Mouse (Mus musculus) MEL (cell line): ENCODE results near the gene Lmx1b. TPM values are rescaled to one million over a fixed set of nuclear protein-coding genes. Genes with fewer than 3 reads are reported as not detected.

ENCODE experiments used
- DNase-seq: peaks from one replicate; pipeline ENCODE4 v3.0.0; 2011; ENCODE audit warnings: low read depth, low spot score
- H3K27ac ChIP-seq: 2 replicates; pipeline ENCODE4 v1.5.1; 2012; ENCODE audit warnings: low read depth, mild to moderate bottlenecking, control low read depth, low read length, moderate library complexity; ENCODE audit not compliant: control insufficient read depth
- H3K27me3 ChIP-seq, 2 experiments: fragments of 150-350 bp in 1 of 2; sonication (generic) in 1 of 2; 2 replicates each; pipeline ENCODE4 v1.6.1; 2012; ENCODE audit warnings: low read length in 2 of 2, mild to moderate bottlenecking in 2 of 2, improper control_type of control experiment in 1 of 2, moderate library complexity in 1 of 2; ENCODE audit not compliant: insufficient read depth in 2 of 2, control insufficient read depth in 1 of 2
- H3K36me3 ChIP-seq, 2 experiments: 2 replicates each; pipeline ENCODE4 v1.6.1; 2012 to 2014; ENCODE audit warnings: low read length in 2 of 2, improper control_type of control experiment in 1 of 2, inconsistent platforms in 1 of 2, mild to moderate bottlenecking in 1 of 2; ENCODE audit not compliant: insufficient read depth in 2 of 2, control insufficient read depth in 1 of 2
- H3K4me1 ChIP-seq, 2 experiments: fragments of 150-350 bp in 1 of 2; sonication (generic) in 1 of 2; 2 replicates each; pipeline ENCODE4 v1.6.1; 2012; ENCODE audit warnings: low read length in 2 of 2, improper control_type of control experiment in 1 of 2, mild to moderate bottlenecking in 1 of 2; ENCODE audit not compliant: insufficient read depth in 2 of 2, control insufficient read depth in 1 of 2
- H3K4me3 ChIP-seq, 2 experiments: fragments of 150-350 bp in 1 of 2; sonication (generic) in 1 of 2; 2 replicates each; pipeline ENCODE4 v1.5.1; 2012; ENCODE audit warnings: low read depth in 2 of 2, low read length in 2 of 2, mild to moderate bottlenecking in 2 of 2, moderate library complexity in 2 of 2, control low read depth in 1 of 2, improper control_type of control experiment in 1 of 2; ENCODE audit not compliant: control insufficient read depth in 1 of 2, insufficient read depth in 1 of 2
- H3K79me2 ChIP-seq: 2 replicates; pipeline ENCODE4 v1.6.1; 2012; ENCODE audit warnings: mild to moderate bottlenecking, low read length, moderate library complexity; ENCODE audit not compliant: control insufficient read depth, poor library complexity, insufficient read depth
- H3K9ac ChIP-seq: 2 replicates; pipeline ENCODE4 v1.6.1; 2012; ENCODE audit warnings: low read depth, mild to moderate bottlenecking, control low read depth, low read length, moderate library complexity; ENCODE audit not compliant: control insufficient read depth, poor library complexity, severe bottlenecking
- H3K9me3 ChIP-seq: fragments of 150-350 bp; sonication (generic); replicated peaks from 2 replicates; pipeline ENCODE4 v1.6.1; 2012; ENCODE audit warnings: mild to moderate bottlenecking, low read length, improper control_type of control experiment, moderate library complexity; ENCODE audit not compliant: insufficient read depth
- CHD2 ChIP-seq: IDR thresholded peaks from 2 replicates; pipeline ENCODE4 v1.6.1; 2011; ENCODE audit warnings: low read length, improper control_type of control experiment
- CTCF ChIP-seq, 3 experiments: IDR thresholded peaks in 2 of 3; conservative IDR thresholded peaks in 1 of 3; 2 replicates each; pipeline ENCODE4 v1.5.1; 2011 to 2012; ENCODE audit warnings: low read length in 3 of 3, low read depth in 2 of 3, mild to moderate bottlenecking in 2 of 3, improper control_type of control experiment in 1 of 3, inconsistent platforms in 1 of 3, mixed read lengths in 1 of 3, moderate library complexity in 1 of 3; ENCODE audit not compliant: control insufficient read depth in 1 of 3, insufficient read depth in 1 of 3, poor library complexity in 1 of 3, severe bottlenecking in 1 of 3
- E2F4 ChIP-seq: IDR thresholded peaks from 2 replicates; pipeline ENCODE4 v1.6.1; 2011; ENCODE audit warnings: low read depth, low read length, improper control_type of control experiment, borderline replicate concordance
- EP300 ChIP-seq, 2 experiments: IDR thresholded peaks; 2 replicates each; pipeline ENCODE4 v1.6.1; 2011; ENCODE audit warnings: improper control_type of control experiment in 2 of 2, low read length in 2 of 2, low read depth in 1 of 2, mild to moderate bottlenecking in 1 of 2
- ETS1 ChIP-seq: IDR thresholded peaks from 2 replicates; pipeline ENCODE4 v1.6.1; 2012; ENCODE audit warnings: low read depth, mild to moderate bottlenecking, inconsistent platforms, low read length, improper control_type of control experiment, moderate library complexity
- GABPA ChIP-seq: IDR thresholded peaks from 2 replicates; pipeline ENCODE4 v1.6.1; 2012; ENCODE audit warnings: low read depth, mild to moderate bottlenecking, inconsistent platforms, low read length, improper control_type of control experiment, moderate library complexity
- GATA1 ChIP-seq: IDR thresholded peaks from 2 replicates; pipeline ENCODE4 v1.6.1; 2011; ENCODE audit warnings: low read depth, low read length, improper control_type of control experiment
- HCFC1 ChIP-seq: IDR thresholded peaks from 2 replicates; pipeline ENCODE4 v1.6.1; 2012; ENCODE audit warnings: low read depth, mild to moderate bottlenecking, inconsistent platforms, low read length, improper control_type of control experiment, moderate library complexity
- JUND ChIP-seq: IDR thresholded peaks from 2 replicates; pipeline ENCODE4 v1.6.1; 2011; ENCODE audit warnings: low read depth, mild to moderate bottlenecking, improper control_type of control experiment, low read length
- MAZ ChIP-seq: IDR thresholded peaks from 2 replicates; pipeline ENCODE4 v1.6.1; 2012; ENCODE audit warnings: low read depth, mild to moderate bottlenecking, inconsistent platforms, low read length, improper control_type of control experiment
- MEF2A ChIP-seq: IDR thresholded peaks from 2 replicates; pipeline ENCODE4 v1.6.1; 2014; ENCODE audit warnings: low read depth, mild to moderate bottlenecking, inconsistent platforms, low read length, improper control_type of control experiment; ENCODE audit not compliant: poor library complexity, insufficient replicate concordance, severe bottlenecking; ENCODE audit errors: extremely low read depth
- MXI1 ChIP-seq: IDR thresholded peaks from 2 replicates; pipeline ENCODE4 v1.6.1; 2011; ENCODE audit warnings: mild to moderate bottlenecking, low read depth, low read length, improper control_type of control experiment
- MYB ChIP-seq: IDR thresholded peaks from 2 replicates; pipeline ENCODE4 v1.6.1; 2011; ENCODE audit warnings: mild to moderate bottlenecking, low read depth, low read length, improper control_type of control experiment
- NELFE ChIP-seq: IDR thresholded peaks from 2 replicates; pipeline ENCODE4 v1.6.1; 2011; ENCODE audit warnings: low read depth, low read length, improper control_type of control experiment
- POLR2A ChIP-seq, 2 experiments: IDR thresholded peaks; 2 replicates each; pipeline ENCODE4 v1.6.1; 2011 to 2012; ENCODE audit warnings: low read length in 2 of 2, mild to moderate bottlenecking in 2 of 2, control low read depth in 1 of 2, improper control_type of control experiment in 1 of 2, low read depth in 1 of 2, moderate library complexity in 1 of 2; ENCODE audit not compliant: control insufficient read depth in 1 of 2, insufficient read depth in 1 of 2, poor library complexity in 1 of 2
- POLR2AphosphoS2 ChIP-seq: IDR thresholded peaks from 2 replicates; pipeline ENCODE4 v1.6.1; 2011; ENCODE audit warnings: low read length, improper control_type of control experiment
- RAD21 ChIP-seq: IDR thresholded peaks from 2 replicates; pipeline ENCODE4 v1.6.1; 2011; ENCODE audit warnings: mild to moderate bottlenecking, low read depth, low read length, improper control_type of control experiment
- SIN3A ChIP-seq: IDR thresholded peaks from 2 replicates; pipeline ENCODE4 v1.6.1; 2012; ENCODE audit warnings: low read length, improper control_type of control experiment, inconsistent platforms
- SMC3 ChIP-seq: IDR thresholded peaks from 2 replicates; pipeline ENCODE4 v1.6.1; 2011; ENCODE audit warnings: low read depth, low read length, improper control_type of control experiment
- TCF12 ChIP-seq: IDR thresholded peaks from 2 replicates; pipeline ENCODE4 v1.6.1; 2014; ENCODE audit warnings: low read depth, mild to moderate bottlenecking, inconsistent platforms, low read length, improper control_type of control experiment, moderate library complexity
- UBTF ChIP-seq: IDR thresholded peaks from 2 replicates; pipeline ENCODE4 v1.6.1; 2012; ENCODE audit warnings: low read depth, mild to moderate bottlenecking, inconsistent platforms, low read length, improper control_type of control experiment, moderate library complexity, borderline replicate concordance; ENCODE audit not compliant: insufficient read depth
- USF1 ChIP-seq: IDR thresholded peaks from 2 replicates; pipeline ENCODE4 v1.6.1; 2014; ENCODE audit warnings: low read depth, mild to moderate bottlenecking, inconsistent platforms, low read length, improper control_type of control experiment, moderate library complexity
- ZMIZ1 ChIP-seq: IDR thresholded peaks from 2 replicates; pipeline ENCODE4 v1.6.1; 2012; ENCODE audit warnings: low read depth, mild to moderate bottlenecking, inconsistent platforms, low read length, improper control_type of control experiment, moderate library complexity
- ZNF384 ChIP-seq: IDR thresholded peaks from 2 replicates; pipeline ENCODE4 v1.6.1; 2012; ENCODE audit warnings: low read depth, mild to moderate bottlenecking, inconsistent platforms, low read length, improper control_type of control experiment
- polyA plus RNA-seq, 2 experiments: library from polyadenylated mRNA; stranded (reverse) in 1 of 2; unstranded in 1 of 2; fragments of >175 nt in 1 of 2; fragments of >200 nt in 1 of 2; gene quantifications; 2 replicates each; pipeline versions ENCODE4 v1.2.1 to v1.2.4; 2012; ENCODE audit warnings: low replicate concordance in 2 of 2, low read depth in 1 of 2; ENCODE audit not compliant: insufficient read length in 2 of 2, insufficient read depth in 1 of 2, missing spikeins in 1 of 2
- total RNA-seq: library from RNA; depleted of rRNA; stranded (reverse); fragments of 300-350 nt; gene quantifications from 2 replicates; pipeline ENCODE4 v1.2.3, GENCODE M21; 2012

Gene Lmx1b
- total and polyA plus RNA-seq, 3 experiments: not detected

- H3K9me3 ChIP-seq: no peaks in the 10 kb centered on the region
- no peak for DNase-seq
- H3K27me3 ChIP-seq: peaks cover 0 to 6% of the 10 kb centered on the region in 2 experiments; a peak in 2 of 4 replicates
- H3K4me3 ChIP-seq: no peak overlapping the region
- no peak overlapping the region for H3K9ac ChIP-seq
- no peak overlapping the region for H3K27ac ChIP-seq
- no peaks in the 10 kb centered on the region for H3K36me3 ChIP-seq
- no peaks in the 10 kb centered on the region for H3K79me2 ChIP-seq
- no peaks in the 10 kb centered on the region for H3K4me1 ChIP-seq
- TF ChIP-seq MAZ: no peak
- no peak for TF ChIP-seq ZMIZ1
- TF ChIP-seq POLR2A (IDR thresholded peaks at IDR 0.05; ENCODE audit: control insufficient read depth in 1 of 2, insufficient read depth in 1 of 2, low read depth in 1 of 2, low read length in 2 of 2, poor library complexity in 1 of 2): no peak
- TF ChIP-seq GATA1: no peak
- TF ChIP-seq MYB: no peak
- TF ChIP-seq USF1: no peak
- no peak for TF ChIP-seq TCF12
- no peak for TF ChIP-seq JUND
- no peak for TF ChIP-seq GABPA
- TF ChIP-seq, all 39 proteins: peak for 0
Measured at GRCm38 (mm10) chr2:33589280-33589679, 51.0 kb downstream of the Lmx1b start.

GRCm38 (mm10) chr2:33584937-33585910 is 55.1 kb downstream of the Lmx1b start:
- Histone ChIP-seq H3K9ac (no peak overlapping the region), H3K27ac (no peak overlapping the region), H3K36me3 (no peaks in the 10 kb centered on the region), H3K27me3 (peaks cover 0 to 6% of the 10 kb centered on the region in 2 experiments; a peak in 2 of 4 replicates), H3K9me3 (no peaks in the 10 kb centered on the region), H3K79me2 (no peaks in the 10 kb centered on the region), H3K4me3 (no peak overlapping the region), H3K4me1 (no peaks in the 10 kb centered on the region)
- TF ChIP-seq RAD21 (no peak), MEF2A (no peak), ZNF384 (no peak), E2F4 (no peak), HCFC1 (no peak), UBTF (no peak), NELFE (no peak), CTCF (IDR thresholded peaks at IDR 0.05 in 2 of 3, conservative IDR thresholded peaks at IDR 0.05 in 1 of 3; ENCODE audit: control insufficient read depth in 1 of 3, insufficient read depth in 1 of 3, low read depth in 2 of 3, low read length in 3 of 3, poor library complexity in 1 of 3, severe bottlenecking in 1 of 3) (no peak), JUND (no peak), POLR2A (IDR thresholded peaks at IDR 0.05; ENCODE audit: control insufficient read depth in 1 of 2, insufficient read depth in 1 of 2, low read depth in 1 of 2, low read length in 2 of 2, poor library complexity in 1 of 2) (no peak), MXI1 (no peak), SIN3A (no peak), ETS1 (no peak), CHD2 (no peak), POLR2AphosphoS2 (no peak), GATA1 (no peak), MAZ (no peak), EP300 (IDR thresholded peaks at IDR 0.05; ENCODE audit: low read depth in 1 of 2, low read length in 2 of 2) (no peak), SMC3 (no peak)
- no peak for DNase-seq
